Mouse (Mus musculus) hindbrain, embryonic 14.5 days (tissue): ENCODE data around the gene Arhgap24. TPM values are rescaled to one million over a fixed set of nuclear protein-coding genes. Genes with fewer than 3 reads are reported as not detected.
A peak's percentile ranks its signal among the peaks of the same experiment; 100 is the strongest.

Source experiments
- ATAC-seq: fragments of 200-750 bp; cut with Nextera tagmentation; 2 replicates; pipeline ENCODE4 v1.8.0; 2017; ENCODE audit warnings: moderate number of reproducible peaks, mild to moderate bottlenecking, moderate TSS enrichment, moderate library complexity; ENCODE audit not compliant: low FRiP score
- DNase-seq: peaks from one replicate; pipeline ENCODE4 v3.0.0-alpha.2; 2015; ENCODE audit warnings: low spot score
- H3K27ac ChIP-seq: fragments of 300-500 bp; sonication (generic); 2 replicates; pipeline ENCODE4 v1.5.1; 2014; ENCODE audit warnings: mild to moderate bottlenecking, moderate library complexity
- H3K27me3 ChIP-seq: fragments of 300-500 bp; sonication (generic); 2 replicates; pipeline ENCODE4 v1.6.1; 2014; ENCODE audit warnings: mild to moderate bottlenecking, low read length, mixed read lengths; ENCODE audit not compliant: control insufficient read depth, insufficient read depth
- H3K36me3 ChIP-seq: fragments of 300-500 bp; sonication (generic); replicated peaks from 2 replicates; pipeline ENCODE4 v1.6.1; 2014; ENCODE audit not compliant: control insufficient read depth, insufficient read depth
- H3K4me1 ChIP-seq: fragments of 300-500 bp; sonication (generic); replicated peaks from 2 replicates; pipeline ENCODE4 v1.6.1; 2014; ENCODE audit warnings: antibody characterized with exemption, low read length, mixed read lengths; ENCODE audit not compliant: control insufficient read depth, insufficient read depth
- H3K4me2 ChIP-seq: fragments of 300-500 bp; sonication (generic); replicated peaks from 2 replicates; pipeline ENCODE4 v1.6.1; 2014; ENCODE audit warnings: mild to moderate bottlenecking, moderate library complexity
- H3K4me3 ChIP-seq: fragments of 300-500 bp; sonication (generic); replicated peaks from 2 replicates; pipeline ENCODE4 v1.5.1; 2014; ENCODE audit warnings: mild to moderate bottlenecking, low read length
- H3K9ac ChIP-seq: fragments of 300-500 bp; sonication (generic); 2 replicates; pipeline ENCODE4 v1.6.1; 2014
- H3K9me3 ChIP-seq: fragments of 300-500 bp; sonication (generic); 2 replicates; pipeline ENCODE4 v1.6.1; 2016; ENCODE audit warnings: low read length; ENCODE audit not compliant: control insufficient read depth
- WGBS: fragments of 180-500 bp; shearing (Covaris S2); extraction: QIAGEN DNeasy Blood & Tissue Kit; methylation state at CpG from one replicate; pipeline ENCODE4 v1.1.7; 2014; 5-methylcytosine and 5-hydroxymethylcytosine counted together
- polyA plus RNA-seq: library from polyadenylated mRNA; unstranded; fragments of >200 nt; fragmentation: Nextera tagmentation; extraction: Ambion mirVana; gene quantifications from 2 replicates; pipeline ENCODE4 v1.2.1, GENCODE M21; 2014

Gene Arhgap24
- polyA plus RNA-seq, 1 experiment from 2014 or later = 10.3 TPM

GRCm38 (mm10) chr5:102555958-102556357 lies 74.8 kb downstream of the Arhgap24 start:
- ATAC-seq (no peak), DNase-seq (no peak)
- WGBS = 87% methylated on average over 4 of the region's 4 CpGs
- H3K27me3 ChIP-seq = no peaks in the 10 kb centered on the region
- H3K9ac ChIP-seq = no peak overlapping the region
- no peaks in the 10 kb centered on the region for H3K36me3 ChIP-seq
- no peak overlapping the region for H3K4me2 ChIP-seq
- no peak overlapping the region for H3K27ac ChIP-seq
- H3K4me3 ChIP-seq = no peak overlapping the region
- H3K9me3 ChIP-seq = no peaks in the 10 kb centered on the region
- peaks cover 6% of the 10 kb centered on the region; the same call in 1 of the 2 replicates for H3K4me1 ChIP-seq

- ATAC-seq (peak; percentile 51; the same call in 1 of the 2 replicates), DNase-seq (peak; percentile 38)
- no peaks in the 10 kb centered on the region for H3K36me3 ChIP-seq
- H3K4me3 ChIP-seq = no peak overlapping the region
- H3K27ac ChIP-seq = peak overlapping the region; percentile 52; the same call in 1 of the 2 replicates
- no peak overlapping the region for H3K9ac ChIP-seq
- no peak overlapping the region for H3K4me2 ChIP-seq
- peaks cover 6% of the 10 kb centered on the region; the same call in 1 of the 2 replicates for H3K4me1 ChIP-seq
- WGBS = 45% methylated on average over 6 of the region's 6 CpGs
- H3K27me3 ChIP-seq = no peaks in the 10 kb centered on the region
- H3K9me3 ChIP-seq = no peaks in the 10 kb centered on the region
Observed at GRCm38 (mm10) chr5:102560270-102560669, 79.1 kb downstream of the Arhgap24 start.

GRCm38 (mm10) chr5:102563971-102564370 lies 82.8 kb downstream of the Arhgap24 start:
- Histone ChIP-seq H3K27me3 (no peaks in the 10 kb centered on the region), H3K27ac (no peak overlapping the region)
- no peak for ATAC-seq

GRCm38 (mm10) chr5:102568764-102569163 lies 87.6 kb downstream of the Arhgap24 start:
- ATAC-seq (no peak), DNase-seq (no peak)
- WGBS = 71% methylated on average over 5 of the region's 5 CpGs
- no peak overlapping the region for H3K4me3 ChIP-seq
- no peaks in the 10 kb centered on the region for H3K4me1 ChIP-seq
- no peak overlapping the region for H3K4me2 ChIP-seq
- H3K9me3 ChIP-seq = no peaks in the 10 kb centered on the region
- H3K27ac ChIP-seq = no peak overlapping the region
- no peaks in the 10 kb centered on the region for H3K27me3 ChIP-seq
- H3K9ac ChIP-seq = no peak overlapping the region
- no peaks in the 10 kb centered on the region for H3K36me3 ChIP-seq

More at GRCm38 (mm10) chr5:102563971-102564370, 82.8 kb downstream of the Arhgap24 start:
- Histone ChIP-seq H3K9ac (no peak overlapping the region), H3K4me3 (no peak overlapping the region), H3K4me1 (peaks cover 6% of the 10 kb centered on the region; the same call in 1 of the 2 replicates), H3K9me3 (no peaks in the 10 kb centered on the region), H3K4me2 (no peak overlapping the region), H3K36me3 (no peaks in the 10 kb centered on the region)
- WGBS = 77% methylated on average over 4 of the region's 4 CpGs
- no peak for DNase-seq

- Histone ChIP-seq H3K27me3 (no peaks in the 10 kb centered on the region), H3K4me3 (no peak overlapping the region), H3K36me3 (no peaks in the 10 kb centered on the region), H3K4me2 (no peak overlapping the region), H3K4me1 (no peaks in the 10 kb centered on the region), H3K27ac (no peak overlapping the region), H3K9me3 (peaks cover 12% of the 10 kb centered on the region; the same call in 1 of the 2 replicates), H3K9ac (no peak overlapping the region)
- DNase-seq (no peak), ATAC-seq (no peak)
- 83% methylated on average over 2 of the region's 2 CpGs for WGBS
Observed at GRCm38 (mm10) chr5:102571445-102571844, 90.3 kb downstream of the Arhgap24 start.

- no peaks in the 10 kb centered on the region for H3K4me1 ChIP-seq
- 92% methylated on average over 3 of the region's 3 CpGs for WGBS
- no peaks in the 10 kb centered on the region for H3K27me3 ChIP-seq
- ATAC-seq (no peak), DNase-seq (no peak)
- no peak overlapping the region for H3K27ac ChIP-seq
- H3K4me3 ChIP-seq = no peak overlapping the region
- H3K9ac ChIP-seq = no peak overlapping the region
- no peaks in the 10 kb centered on the region for H3K36me3 ChIP-seq
- no peak overlapping the region for H3K4me2 ChIP-seq
- H3K9me3 ChIP-seq = peaks cover 12% of the 10 kb centered on the region; the same call in 1 of the 2 replicates
Observed at GRCm38 (mm10) chr5:102576750-102577149, 95.6 kb downstream of the Arhgap24 start.

GRCm38 (mm10) chr5:102577729-102578128 lies 96.5 kb downstream of the Arhgap24 start:
- no peaks in the 10 kb centered on the region for H3K36me3 ChIP-seq
- DNase-seq (no peak), ATAC-seq (no peak)
- H3K9me3 ChIP-seq = peaks cover 12% of the 10 kb centered on the region; the same call in 1 of the 2 replicates
- no peaks in the 10 kb centered on the region for H3K27me3 ChIP-seq
- WGBS = 70% methylated on average over 3 of the region's 3 CpGs
- H3K4me1 ChIP-seq = no peaks in the 10 kb centered on the region
- no peak overlapping the region for H3K9ac ChIP-seq
- H3K4me3 ChIP-seq = no peak overlapping the region
- H3K4me2 ChIP-seq = no peak overlapping the region
- H3K27ac ChIP-seq = no peak overlapping the region

GRCm38 (mm10) chr5:102578431-102578830 lies 97.2 kb downstream of the Arhgap24 start:
- Histone ChIP-seq H3K9ac (no peak overlapping the region), H3K27ac (no peak overlapping the region), H3K4me2 (no peak overlapping the region), H3K27me3 (no peaks in the 10 kb centered on the region), H3K9me3 (peaks cover 12% of the 10 kb centered on the region; the same call in 1 of the 2 replicates), H3K4me1 (no peaks in the 10 kb centered on the region), H3K36me3 (no peaks in the 10 kb centered on the region), H3K4me3 (no peak overlapping the region)
- ATAC-seq (no peak), DNase-seq (no peak)
- 84% methylated on average over 8 of the region's 8 CpGs for WGBS

GRCm38 (mm10) chr5:102582864-102583410 lies 101.7 kb downstream of the Arhgap24 start:
- Histone ChIP-seq H3K27ac (no peak overlapping the region), H3K4me3 (no peak overlapping the region), H3K4me2 (no peak overlapping the region), H3K4me1 (no peaks in the 10 kb centered on the region), H3K27me3 (no peaks in the 10 kb centered on the region), H3K9me3 (no peaks in the 10 kb centered on the region), H3K9ac (no peak overlapping the region), H3K36me3 (no peaks in the 10 kb centered on the region)
- no peak for ATAC-seq
- DNase-seq = no peak
- WGBS = 77% methylated on average over 6 of the region's 6 CpGs
